Mouse (Mus musculus): Measurements from ENCODE around the gene Slfn4.

DNA sequence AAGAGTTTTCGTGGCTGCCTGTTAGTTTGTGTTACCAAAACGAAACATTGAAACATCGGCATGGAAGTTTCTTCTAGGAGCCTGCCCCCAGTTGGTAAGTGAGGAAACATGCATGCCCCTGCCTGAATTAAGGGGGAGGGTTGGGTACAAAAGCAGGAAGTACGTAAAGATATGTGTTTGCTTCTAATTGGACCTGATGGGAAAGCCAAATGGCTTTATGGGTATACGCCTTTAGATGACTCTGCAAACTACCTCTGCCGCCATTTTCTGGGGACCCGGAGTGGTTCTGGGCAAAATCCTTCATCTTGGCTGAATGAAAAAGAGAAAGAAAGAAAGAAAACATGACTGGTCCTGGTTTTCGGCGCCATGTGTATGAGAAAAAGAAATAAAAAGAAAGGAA, 49.2 kb downstream of the Slfn4 start:
- TF ChIP-seq CTCF (IDR thresholded peaks at IDR 0.05; ENCODE audit: insufficient read depth, low read depth, low read length): no peak
- TF ChIP-seq POLR2A (IDR thresholded peaks at IDR 0.05; ENCODE audit: insufficient read depth, low read depth, low read length): no peak

Data from olfactory bulb, adult 2 months (tissue).